Mouse (Mus musculus) heart, adult 11 months (tissue): Measurements from ENCODE around the gene Lif.

Experiments used
- DNase-seq: peaks from one replicate; pipeline ENCODE4 v3.0.0; 2022

Lif gene

DNA sequence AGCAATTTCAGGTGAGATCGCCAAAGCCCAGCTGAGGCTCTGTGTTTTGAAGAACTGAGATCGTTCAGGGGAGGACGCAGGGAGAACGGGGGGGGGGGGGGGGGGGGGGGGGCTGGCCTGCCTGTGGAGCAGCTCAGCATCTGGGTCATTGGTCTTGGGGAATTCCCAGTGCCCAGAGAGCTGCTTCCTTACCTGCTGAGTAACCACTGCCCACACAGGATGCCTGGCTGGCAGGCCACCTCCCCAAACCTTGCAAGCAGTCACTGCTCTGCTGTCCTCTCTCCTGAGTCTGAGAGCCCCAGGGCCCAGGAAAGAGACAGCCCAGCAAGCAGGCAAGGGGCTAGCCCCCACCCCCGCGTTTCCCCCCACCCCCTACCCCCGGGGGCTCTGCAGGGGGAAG lies 5.5 kb downstream of the Lif start:
- DNase-seq, result no peak

DNA sequence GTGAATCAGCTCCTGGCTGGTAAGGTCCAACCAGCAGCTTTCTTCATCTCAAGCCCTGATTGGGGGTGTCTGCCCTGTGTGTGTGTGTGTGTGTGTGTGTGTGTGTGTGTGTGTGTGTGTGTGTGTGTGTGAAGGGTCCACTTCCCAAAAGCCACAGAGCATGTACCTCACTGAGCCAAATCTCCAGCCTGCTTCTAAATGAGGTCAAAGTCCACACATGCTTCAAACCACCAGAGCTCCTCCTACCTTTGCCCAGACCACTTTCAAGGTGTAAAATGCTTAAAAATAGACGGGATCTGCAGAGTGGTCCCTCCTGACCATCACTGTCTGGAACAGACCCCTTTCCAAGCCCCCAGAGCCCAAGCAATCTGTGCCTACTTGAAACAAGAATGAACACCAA lies 5.9 kb downstream of the Lif start:
- DNase-seq, result no peak

DNA sequence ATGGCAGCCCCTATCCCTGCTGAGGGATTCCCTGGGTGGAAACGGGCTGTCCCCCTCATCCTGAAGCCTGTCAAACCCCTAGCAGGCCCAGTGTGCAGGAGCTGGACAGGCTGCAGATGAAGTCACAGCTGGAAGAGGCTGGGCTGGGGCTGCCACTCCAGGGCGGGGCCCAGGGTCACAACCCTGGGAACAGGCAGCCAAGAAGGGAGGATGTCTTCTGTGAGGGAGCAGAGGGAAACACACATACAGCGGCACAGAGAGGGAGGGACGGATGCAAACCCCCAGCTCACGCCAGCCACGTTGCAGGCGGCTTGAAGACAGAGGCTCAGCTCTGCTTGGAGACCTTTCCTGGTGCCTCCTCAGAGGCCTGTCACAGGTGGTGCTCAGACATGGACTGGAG lies 6.7 kb downstream of the Lif start:
- DNase-seq, result peak; percentile 98

- peak; percentile 95 for DNase-seq
Measured at GRCm38 (mm10) chr11:4266271-4267201, 9.2 kb downstream of the Lif start.

DNA sequence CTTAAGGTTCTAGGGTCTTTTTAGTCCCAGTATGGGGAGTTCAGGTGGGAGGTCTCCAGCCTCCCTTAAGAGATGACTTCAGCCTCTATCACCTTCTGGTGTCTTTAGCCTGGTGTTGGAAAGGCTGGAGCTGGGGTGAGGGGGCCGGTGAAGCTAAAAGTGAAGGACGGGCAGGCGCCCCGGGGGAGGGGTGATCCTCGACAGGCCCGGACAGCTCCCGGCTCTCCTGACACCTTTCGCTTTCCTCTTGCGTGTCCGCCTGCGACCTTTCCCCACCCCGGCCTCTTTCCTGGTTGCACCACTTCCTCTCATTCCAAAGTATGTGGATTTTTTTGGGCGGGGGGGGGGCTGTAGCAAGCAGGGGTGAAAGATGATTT lies 9.8 kb downstream of the Lif start:
- DNase-seq, result no peak

DNA sequence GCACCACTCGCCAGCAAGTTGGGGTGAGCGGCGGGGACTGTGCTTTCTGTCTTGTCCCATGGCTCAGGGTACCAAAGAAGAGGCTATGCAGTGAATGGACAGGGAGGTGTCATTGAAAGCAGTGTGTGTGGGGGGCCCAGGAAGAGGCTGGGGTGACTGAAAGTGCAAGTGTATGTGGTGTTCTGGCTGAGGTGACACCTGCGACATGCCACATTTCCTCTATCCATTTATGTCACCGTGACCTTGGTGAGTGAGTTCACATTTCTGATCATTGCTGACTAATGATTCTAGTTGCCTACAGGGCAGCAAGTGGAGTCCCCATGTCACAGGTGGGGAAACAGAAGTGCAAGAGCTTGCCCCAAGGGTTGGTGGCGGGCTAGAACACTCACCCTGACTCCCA lies 11.1 kb downstream of the Lif start:
- no peak for DNase-seq

DNA sequence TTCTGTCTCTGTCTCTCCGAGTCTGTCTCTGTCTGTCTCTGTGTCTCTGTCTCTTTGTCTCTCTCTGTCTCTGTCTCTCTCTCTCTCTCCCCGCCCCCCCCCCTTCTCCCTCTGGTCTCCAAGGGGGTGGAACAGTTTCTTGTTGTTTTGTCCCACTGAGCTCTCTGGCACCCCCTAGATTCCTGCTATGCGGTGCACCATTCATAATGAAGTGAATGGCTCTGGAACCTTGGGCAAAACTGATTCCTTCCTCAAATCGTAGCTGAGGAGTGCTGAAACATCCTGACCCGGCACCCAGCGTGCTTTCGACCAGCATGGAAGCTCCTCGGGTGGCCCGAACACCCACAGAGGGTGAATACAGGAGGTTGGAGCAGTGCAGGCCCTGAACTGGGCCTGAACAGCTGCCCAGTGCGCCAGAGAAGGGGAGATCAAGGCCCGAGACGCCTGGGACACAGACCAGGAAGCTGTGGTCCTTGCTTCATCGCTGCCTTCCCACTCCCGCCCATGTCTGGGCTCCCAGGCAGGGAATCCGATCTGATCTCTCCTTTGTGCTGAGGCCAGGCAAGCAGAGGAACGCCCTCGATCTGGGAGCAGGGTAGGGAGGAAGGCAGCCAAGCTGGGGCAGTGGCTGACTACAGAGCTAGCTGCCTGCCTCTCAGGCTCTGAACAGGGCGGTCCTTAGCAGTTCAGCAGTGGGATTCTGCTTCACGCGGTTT lies 13.5 kb downstream of the Lif start:
- peak; percentile 97 for DNase-seq

GRCm38 (mm10) chr11:4271544-4271943 lies 14.2 kb downstream of the Lif start:
- no peak for DNase-seq

DNA sequence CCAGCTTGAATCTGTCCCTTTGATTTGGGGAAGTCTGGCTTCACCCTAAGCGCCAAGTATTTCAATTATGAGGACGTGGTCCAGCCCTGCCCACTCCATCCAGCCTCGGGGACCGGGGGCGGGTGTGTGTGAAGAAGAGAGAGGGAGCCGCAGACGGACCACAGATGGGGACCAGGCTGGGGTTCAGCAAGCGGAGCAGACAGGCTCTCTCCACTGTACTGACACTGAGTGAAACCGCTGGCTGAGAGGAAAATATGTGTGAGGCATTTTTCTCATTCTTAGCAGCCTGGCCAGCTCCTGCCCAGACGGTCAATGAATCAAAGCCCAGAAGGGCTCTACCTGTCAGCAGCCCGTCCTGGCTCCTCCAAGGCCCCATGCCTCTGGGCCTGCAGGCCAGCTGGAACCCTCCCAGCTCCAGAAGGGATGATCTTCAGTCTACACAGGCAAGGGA lies 19.1 kb downstream of the Lif start:
- DNase-seq, result peak; percentile 96

DNA sequence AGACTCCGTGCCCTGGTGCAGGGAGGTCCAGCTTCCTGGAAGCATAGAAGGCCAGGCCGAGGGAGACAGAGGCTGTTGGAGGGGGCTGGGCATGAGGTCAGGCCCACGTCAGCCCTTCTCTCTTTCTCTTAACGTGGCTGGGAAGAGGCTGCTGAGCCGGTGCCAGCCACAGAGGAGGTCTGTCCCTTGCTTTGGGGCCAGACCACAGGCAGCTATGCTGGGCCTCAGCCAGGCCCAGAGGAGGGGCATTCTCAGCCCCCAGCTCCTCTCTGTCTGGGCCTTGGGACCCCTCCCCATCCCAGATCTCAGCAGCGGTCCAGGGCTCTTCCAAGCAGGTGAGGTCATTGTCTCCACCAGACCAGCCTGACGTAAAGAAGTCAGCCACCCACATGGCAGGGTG lies 22.6 kb downstream of the Lif start:
- no peak for DNase-seq

DNA sequence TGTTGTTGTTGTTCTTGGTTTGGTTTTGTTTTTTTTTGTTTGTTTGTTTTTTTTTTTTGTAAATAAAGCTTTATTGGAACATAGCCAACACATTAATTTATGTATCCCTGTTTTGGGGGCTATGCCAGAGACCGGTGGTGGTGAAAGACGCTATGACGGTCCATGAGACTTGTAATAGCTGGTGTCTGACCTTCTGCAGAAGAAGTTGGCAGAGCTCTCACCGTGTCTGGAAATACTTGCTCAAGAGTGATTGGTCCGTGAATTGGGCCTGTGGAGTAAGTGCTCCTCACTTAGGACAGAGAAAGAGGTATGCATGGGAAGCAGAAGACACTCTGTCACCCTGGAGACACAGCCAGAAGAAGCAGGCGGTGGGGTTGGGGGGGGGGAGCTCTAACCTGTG lies 24.5 kb downstream of the Lif start:
- DNase-seq, result no peak

DNA sequence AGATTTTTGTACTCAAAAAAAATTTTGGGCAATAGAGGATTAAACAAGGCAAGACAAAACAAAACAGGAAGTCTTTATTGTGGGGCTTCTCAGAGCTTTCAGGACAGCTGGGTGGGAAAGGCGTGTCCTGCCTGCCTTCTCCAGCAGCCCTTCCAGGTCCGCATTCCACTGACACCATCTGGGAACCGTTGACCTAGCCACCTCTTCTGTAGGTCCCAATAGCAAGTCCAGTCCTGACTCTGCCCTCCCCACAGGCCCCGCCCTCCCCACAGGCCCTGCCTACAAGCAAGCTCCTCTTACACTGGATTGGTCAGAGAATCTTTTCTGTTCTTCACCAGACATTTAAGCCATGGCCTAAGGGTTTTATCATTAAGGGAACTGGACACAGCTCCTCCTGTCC lies 26.3 kb downstream of the Lif start:
- DNase-seq, result peak; percentile 95

DNA sequence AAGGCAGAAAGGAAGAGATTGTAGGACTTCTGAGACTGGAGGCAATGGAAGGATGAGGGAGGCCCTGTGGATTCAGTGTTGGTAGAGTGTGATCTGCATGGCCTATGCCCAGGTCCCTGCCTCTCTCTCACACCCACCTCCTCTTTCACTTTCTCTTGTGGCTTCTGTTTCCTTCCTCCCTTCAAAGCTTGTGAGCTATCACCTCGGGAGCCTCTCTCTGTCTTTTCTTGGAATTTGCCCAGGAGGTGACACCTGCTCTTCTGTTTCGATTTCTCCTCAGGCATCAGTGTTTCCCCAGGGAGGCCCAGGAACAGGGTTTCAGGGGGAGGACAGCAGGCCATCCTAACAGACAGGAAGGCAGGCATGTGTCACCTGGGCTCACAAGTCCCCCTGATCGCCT lies 31.9 kb downstream of the Lif start:
- DNase-seq, result no peak

DNA sequence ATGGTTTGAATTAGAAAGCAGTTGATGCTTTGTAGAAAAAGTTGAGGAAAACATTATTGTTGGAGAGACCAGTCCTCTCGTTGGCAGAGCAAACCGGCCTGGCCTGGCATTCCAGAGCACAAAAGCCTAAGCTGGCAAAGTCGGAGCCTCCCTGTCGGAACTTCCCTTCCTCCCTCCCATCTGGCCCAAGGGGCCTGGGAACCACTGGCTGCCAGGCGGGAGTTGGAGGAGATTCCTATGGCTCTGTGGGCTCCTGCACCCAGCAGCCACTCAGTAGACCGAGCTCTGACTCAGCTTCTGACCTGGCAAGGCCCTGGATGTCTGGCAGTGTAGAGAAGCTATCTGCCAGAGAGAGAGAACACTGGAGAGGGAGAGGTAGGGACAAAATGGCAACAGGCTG lies 34.3 kb downstream of the Lif start:
- peak; percentile 98 for DNase-seq

- peak; percentile 95 for DNase-seq
Measured at GRCm38 (mm10) chr11:4292224-4292887, 35.0 kb downstream of the Lif start.

DNA sequence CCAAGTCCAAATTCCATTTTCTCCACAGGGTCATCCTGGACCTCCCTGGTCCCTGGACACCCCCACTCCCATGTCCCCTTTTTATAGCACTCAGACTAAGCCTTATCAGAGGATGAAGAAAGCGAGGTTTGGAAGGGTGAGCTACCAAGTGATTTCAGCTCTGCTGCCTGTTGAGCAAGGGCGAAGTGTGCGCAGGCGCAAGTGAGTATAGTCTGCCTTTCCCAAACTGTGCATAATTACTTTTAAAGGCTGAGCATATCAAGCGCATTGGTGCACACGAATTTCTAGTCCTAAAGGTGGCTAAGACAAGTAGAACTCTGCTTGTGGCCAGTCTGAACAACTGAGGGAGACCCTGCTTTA lies 35.5 kb downstream of the Lif start:
- DNase-seq, result no peak

GRCm38 (mm10) chr11:4293481-4293880 lies 36.1 kb downstream of the Lif start:
- DNase-seq, result no peak

- DNase-seq, result no peak
Measured at GRCm38 (mm10) chr11:4294047-4294446, 36.7 kb downstream of the Lif start.

GRCm38 (mm10) chr11:4294495-4295351 lies 37.4 kb downstream of the Lif start:
- DNase-seq, result peak; percentile 97

- peak; percentile 95 for DNase-seq
Measured at GRCm38 (mm10) chr11:4296610-4297275, 39.4 kb downstream of the Lif start.

DNA sequence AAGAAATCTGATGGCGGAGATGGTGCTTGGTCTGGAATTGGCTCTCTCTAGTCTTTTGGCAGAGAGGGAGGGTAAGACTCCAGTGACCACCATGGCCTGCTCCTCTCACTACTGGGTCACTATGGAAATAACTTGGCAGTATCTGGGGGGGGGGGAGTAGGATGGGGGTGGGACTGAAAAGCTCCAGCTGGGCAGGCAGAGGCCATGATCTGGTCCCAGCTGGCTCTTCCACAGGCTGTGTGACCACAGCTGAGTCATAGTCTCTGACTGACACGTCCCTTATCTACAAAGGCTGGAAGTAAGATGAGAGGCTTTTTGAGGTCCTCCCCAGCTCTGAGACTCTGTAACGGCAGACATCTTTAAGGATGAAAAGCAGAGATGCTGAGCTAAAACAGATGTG lies 40.4 kb downstream of the Lif start:
- DNase-seq, result peak; percentile 97

GRCm38 (mm10) chr11:4298615-4299014 lies 41.3 kb downstream of the Lif start:
- peak; percentile 94 for DNase-seq
